Mouse (Mus musculus): ENCODE data around the gene Laptm5. TPM values are rescaled to one million over a fixed set of nuclear protein-coding genes. Genes with fewer than 3 reads are reported as not detected.

Gene Laptm5
- total RNA-seq, 2 experiments from 2014 or later = 42.5 to 179 TPM

- no peak for ATAC-seq (replicated peaks; ENCODE audit: low FRiP score, poor library complexity, severe bottlenecking)
These were observed 17.2 kb upstream of the Laptm5 start for GRCm38 (mm10) chr4:130895701-130896100.

- 0 out of 2 replicates have a peak, but pooled peaks have one; percentile 47 for ATAC-seq (replicated peaks; ENCODE audit: low FRiP score, poor library complexity, severe bottlenecking)
These were observed 16.6 kb upstream of the Laptm5 start for GRCm38 (mm10) chr4:130896372-130896771.

- ATAC-seq (replicated peaks; ENCODE audit: low FRiP score, poor library complexity, severe bottlenecking) = no peak
These were observed 13.5 kb upstream of the Laptm5 start for GRCm38 (mm10) chr4:130899383-130899781.

GRCm38 (mm10) chr4:130899782-130900427, 13.0 kb upstream of the Laptm5 start:
- no peak for ATAC-seq (replicated peaks; ENCODE audit: low FRiP score, poor library complexity, severe bottlenecking)

DNA sequence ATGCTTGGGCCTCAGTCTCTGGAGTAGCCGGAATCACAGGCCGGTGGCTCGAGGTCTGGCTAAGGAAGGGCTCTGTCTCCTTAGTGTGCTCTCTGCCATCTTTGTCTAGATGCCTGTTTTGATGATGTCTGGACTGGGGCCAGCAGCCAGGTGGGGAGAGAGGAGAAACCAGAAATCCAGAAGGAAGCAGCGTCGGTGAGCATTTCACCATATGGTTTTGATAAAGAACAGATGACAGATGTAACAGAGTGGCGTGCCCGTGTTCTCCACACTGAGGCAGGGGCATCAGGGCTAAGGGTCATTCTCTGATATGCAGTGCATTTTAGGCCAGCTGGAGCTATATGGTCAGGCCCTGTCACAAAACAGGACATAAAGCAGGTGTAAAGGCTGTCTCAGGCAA, 12.2 kb upstream of the Laptm5 start:
- no peak for ATAC-seq (replicated peaks; ENCODE audit: low FRiP score, poor library complexity, severe bottlenecking)

DNA sequence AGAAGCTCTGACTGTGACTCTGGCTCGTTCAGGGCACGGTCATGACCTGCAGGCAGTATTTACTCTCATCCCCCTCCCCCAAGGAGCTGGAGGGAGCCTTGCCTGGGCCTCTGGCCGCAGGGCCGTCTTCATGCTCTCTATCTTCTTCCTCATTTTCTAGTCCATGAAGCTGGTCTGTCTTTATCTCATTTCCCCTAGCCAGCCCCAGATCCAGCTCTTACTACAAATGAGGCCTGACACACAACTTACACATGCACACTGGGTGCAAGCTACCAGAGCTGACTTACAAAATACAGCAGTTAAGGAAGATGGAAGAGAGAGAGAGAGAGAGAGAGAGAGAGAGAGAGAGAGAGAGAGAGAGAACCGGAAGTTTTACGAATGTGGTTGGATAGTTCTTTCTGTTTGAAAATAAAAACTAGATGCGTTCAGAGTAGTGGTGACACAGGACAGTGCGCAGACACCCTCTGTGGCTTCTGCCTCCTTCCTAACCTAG, 10.6 kb upstream of the Laptm5 start:
- ATAC-seq (replicated peaks; ENCODE audit: low FRiP score, poor library complexity, severe bottlenecking) = no peak

DNA sequence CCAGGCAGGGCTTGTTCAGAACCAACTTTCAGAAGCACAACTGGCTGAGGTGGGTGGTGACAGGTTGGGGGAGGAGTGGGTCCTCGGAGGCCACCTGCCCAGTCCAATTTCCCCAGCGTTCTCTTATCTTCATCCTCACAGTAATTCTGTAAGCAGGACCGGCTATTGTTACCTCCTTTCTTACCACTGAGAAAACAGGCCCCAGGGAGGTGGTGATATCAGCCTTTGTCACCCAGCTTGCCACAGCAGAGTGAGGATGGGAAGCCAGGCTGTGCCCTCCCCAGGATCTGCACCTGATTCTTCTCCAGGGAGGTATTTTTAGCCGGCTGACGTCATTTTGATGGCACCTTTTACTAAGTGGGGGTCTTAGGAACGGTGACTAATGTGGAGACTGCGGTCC, 7.9 kb upstream of the Laptm5 start:
- no peak for ATAC-seq (replicated peaks; ENCODE audit: low FRiP score, poor library complexity, severe bottlenecking)

DNA sequence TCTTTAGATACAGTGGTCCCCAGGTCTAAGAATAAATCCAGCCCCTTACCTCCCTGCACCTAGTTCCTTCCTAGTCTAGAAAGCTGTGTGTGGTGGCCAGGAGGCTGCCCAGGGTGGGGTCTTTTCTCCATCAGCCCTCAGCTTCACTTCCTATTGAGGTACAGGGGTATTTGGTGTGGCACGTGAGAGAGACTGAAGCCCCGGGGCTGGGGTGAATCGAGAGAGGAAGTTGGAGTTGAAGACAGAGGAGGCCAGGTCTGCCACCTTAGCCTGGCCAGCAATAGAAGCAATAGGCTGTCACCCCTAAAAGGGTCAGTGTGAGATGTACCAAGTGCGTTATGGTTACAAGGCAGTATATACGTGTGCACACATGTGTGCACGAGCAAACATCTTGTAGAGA, 7.0 kb upstream of the Laptm5 start:
- no peak for ATAC-seq (replicated peaks; ENCODE audit: low FRiP score, poor library complexity, severe bottlenecking)

DNA sequence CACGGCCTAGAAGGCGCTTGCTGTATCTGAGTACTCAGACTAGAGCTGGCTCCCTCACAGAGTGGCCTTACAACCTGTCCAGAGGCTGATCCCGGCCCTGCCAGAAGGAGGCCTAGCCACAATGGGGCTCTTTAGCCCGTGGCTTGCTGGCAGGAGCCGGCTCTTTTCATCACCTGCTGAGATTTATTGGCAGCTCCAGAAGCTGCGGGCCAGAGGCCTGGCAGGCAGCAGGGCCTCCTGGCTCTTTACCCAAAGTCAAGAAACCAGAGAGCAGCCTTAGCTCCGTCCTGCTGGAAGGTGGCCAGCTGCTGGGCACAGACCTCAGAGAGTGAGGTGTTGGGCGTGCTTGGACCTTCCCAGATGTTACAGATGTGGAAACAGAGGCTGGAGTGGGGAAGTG, 6.6 kb upstream of the Laptm5 start:
- ATAC-seq (replicated peaks; ENCODE audit: low FRiP score, poor library complexity, severe bottlenecking) = no peak

DNA sequence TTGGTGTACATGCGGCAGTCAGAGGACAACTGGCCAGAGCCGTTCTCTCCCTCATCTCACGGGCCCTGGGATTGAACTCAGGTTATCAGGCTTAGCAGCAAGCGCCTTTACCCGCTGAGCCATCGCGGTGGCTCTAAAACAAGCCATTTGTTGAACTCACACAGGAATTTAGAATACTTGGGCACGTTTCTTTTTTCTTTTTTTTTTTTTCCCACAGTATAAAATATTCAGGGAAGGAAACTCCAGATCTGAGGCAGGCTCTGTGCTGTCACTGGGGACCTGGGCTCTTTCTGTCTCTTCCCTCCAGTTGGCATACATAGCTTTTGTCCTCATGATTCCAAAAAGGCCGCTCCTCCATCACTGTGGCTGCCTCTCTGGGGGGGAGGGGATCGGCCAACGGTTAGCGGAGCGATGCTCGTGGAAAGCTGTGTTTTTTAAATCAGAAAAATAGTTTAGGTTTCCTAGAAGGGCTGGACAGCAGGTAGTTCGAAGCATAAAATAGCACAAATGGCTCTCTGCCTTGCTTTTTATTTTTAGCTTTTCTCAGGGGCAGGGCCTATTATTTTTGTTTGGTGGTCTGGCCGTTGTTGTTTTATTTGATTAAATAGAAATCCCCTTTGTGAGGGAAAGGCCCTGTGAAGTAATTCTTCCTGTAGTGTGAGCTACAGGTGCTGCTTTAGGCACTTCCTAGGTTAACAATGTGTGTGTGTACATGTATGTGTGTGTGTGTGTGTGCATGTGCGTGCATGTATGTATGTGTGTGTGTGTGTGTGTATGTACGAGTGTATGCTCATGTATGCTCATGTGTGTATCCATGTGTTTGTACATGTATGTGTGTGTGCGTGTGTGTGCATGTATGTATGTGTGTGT, 5.5 kb upstream of the Laptm5 start:
- ATAC-seq (replicated peaks; ENCODE audit: low FRiP score, poor library complexity, severe bottlenecking) = no peak

DNA sequence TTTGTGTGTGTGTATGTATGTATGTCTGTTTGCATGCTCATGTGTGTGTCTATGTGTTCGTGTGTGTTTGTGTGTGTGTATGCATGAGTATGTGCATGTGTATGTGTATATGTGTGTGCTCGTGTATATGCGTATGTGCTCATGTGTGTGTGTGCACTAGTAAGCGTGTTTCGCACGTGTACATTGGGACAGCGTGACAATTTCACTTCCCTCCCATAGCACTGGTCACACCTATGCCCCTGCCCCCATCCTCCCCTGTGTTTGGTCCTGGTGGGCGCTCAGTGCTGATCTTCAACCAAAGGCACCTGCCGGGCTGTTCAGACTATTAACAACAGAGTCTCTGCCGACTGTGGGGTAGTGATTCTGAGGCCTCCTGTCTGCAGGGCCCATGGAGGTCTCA, 4.8 kb upstream of the Laptm5 start:
- ATAC-seq (replicated peaks; ENCODE audit: low FRiP score, poor library complexity, severe bottlenecking) = no peak

DNA sequence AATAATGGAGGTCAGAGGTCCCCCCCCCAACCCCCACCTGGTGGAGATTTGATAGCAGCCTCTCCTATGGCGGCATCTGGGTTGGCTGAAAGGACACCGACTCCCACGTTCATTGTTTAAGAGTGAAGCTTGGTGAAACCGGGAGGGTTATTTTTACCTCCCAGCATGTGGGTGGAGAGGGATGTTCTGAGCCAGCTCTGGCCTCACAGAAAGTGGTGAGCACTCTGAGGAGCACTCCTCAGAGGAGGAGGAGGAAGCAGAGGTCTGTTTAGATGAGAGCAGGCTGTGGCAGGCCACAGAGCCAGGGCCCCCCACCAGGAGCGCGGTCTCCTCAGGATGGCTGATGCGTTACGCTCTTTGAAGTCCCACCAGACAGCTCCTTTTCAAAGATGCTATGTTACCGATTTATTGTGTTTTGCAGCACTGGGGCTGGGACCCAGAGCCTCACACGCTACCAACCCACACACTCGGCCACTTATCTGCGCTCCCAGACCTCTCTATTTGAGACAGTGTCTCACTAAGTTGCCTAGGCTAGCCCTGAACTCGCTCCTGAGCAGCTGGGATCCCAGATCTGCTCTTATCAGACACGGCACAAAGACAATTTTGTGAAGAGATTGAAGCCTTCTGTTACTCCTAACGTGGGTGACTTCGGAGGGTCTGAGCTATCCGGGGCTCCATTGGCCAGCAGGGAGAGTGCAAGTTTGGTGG, 3.6 kb upstream of the Laptm5 start:
- ATAC-seq (replicated peaks; ENCODE audit: low FRiP score, poor library complexity, severe bottlenecking) = no peak

GRCm38 (mm10) chr4:130910666-130911065, 2.3 kb upstream of the Laptm5 start:
- ATAC-seq (replicated peaks; ENCODE audit: low FRiP score, poor library complexity, severe bottlenecking) = no peak

DNA sequence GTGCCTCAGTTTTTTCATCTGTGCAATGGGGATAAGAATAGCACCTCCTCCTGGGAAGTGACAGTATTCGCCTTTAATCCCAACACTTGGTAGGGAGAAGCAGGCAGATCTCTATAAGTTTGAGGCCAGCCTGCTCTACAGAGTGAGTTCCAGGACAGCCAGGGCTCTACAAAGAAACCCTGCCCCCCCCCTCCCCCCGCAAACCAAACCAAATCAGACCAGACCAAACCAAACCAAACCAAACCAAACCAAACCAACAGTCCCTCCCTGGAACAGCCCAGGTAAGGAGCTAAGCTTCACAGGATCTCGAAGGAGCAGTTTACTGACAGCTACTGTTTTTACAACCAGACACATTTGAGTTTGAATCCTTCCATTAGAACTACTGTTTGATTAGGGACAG, 299 bp upstream of the Laptm5 start:
- no peak for ATAC-seq (replicated peaks; ENCODE audit: low FRiP score, poor library complexity, severe bottlenecking)

DNA sequence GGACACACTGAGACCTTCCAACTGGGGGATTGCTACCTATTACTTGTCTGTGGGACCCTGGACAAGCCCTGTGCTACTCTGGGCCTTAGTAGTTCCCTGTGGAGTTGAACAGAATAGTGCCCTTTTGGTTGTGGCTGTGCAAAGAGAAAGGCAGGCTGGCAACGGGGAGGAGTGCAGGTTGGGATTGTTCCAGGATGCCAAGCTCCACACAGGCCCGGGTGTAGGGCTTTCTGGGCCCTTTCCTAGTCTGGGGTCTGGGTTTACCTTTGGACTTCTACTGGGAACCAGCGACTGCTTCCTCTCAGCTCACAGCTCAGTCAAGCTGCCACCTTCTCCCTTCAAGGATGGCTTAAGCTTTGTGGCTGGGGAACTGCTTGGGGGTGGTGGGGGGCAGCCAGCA, 586 bp downstream of the Laptm5 start:
- ATAC-seq (replicated peaks; ENCODE audit: low FRiP score, poor library complexity, severe bottlenecking) = no peak

DNA sequence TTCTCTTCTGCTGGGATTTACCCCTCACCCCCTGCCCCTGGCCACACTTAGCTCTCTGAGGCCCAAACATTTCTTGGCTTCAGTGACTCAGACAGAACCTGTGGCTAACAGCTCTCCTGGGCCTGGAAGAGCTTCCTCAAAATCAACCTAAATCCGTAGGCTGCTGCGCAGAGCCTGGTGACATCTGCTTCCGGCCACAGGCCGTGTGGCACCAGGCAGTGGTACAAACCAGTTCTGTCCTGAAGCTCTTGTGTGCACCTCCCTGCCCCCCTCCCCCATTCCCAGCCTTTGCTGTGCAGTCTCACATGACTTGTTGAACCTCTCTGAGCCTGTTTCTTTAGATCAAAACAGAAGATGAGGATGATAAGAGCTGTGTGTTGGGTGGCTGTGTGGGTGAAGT, 1.1 kb downstream of the Laptm5 start:
- no peak for ATAC-seq (replicated peaks; ENCODE audit: low FRiP score, poor library complexity, severe bottlenecking)

- ATAC-seq (replicated peaks; ENCODE audit: low FRiP score, poor library complexity, severe bottlenecking) = no peak
These were observed 1.6 kb downstream of the Laptm5 start for GRCm38 (mm10) chr4:130914527-130914926.

DNA sequence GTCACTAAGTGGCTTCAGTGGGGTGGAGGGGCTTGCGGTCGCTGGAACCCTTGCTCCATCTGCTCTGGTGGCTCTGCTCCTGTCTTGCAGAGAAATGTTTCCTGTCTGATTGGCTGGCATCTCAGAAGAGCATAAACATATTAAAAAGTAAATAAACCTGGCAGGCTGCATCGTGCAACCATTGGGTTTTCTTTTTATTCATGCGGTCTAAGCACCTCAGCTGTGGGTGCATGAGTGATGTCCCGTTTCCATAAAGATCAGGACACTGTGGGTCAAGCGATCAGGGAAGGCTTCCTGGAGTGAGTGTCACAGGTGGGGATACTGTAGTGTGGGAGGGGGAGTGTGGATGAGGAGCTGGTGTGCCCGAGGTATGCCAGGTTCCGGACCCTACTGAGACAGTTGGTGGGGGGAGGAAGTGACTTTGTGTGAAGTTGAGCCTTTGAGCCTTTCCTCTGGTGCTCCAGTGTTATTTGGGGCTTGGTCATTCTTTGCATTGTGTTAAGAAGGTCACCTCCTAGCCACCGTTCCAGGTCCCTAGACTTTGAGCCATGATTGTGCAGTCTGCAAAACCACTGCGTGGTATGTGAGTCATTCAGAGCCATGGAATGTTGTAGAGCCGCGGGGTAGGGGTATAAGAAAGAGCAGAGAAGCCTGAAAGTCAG, 2.2 kb downstream of the Laptm5 start:
- no peak for ATAC-seq (replicated peaks; ENCODE audit: low FRiP score, poor library complexity, severe bottlenecking)

- ATAC-seq (replicated peaks; ENCODE audit: low FRiP score, poor library complexity, severe bottlenecking) = no peak
These were observed 2.7 kb downstream of the Laptm5 start for GRCm38 (mm10) chr4:130915668-130916035.

GRCm38 (mm10) chr4:130916639-130917038, 3.7 kb downstream of the Laptm5 start:
- ATAC-seq (replicated peaks; ENCODE audit: low FRiP score, poor library complexity, severe bottlenecking) = no peak

Measured in erythroblast, adult 5-6 weeks (primary cell).